Mouse (Mus musculus) frontal cortex, postnatal 10 days (tissue): Measurements from ENCODE around the gene Acsbg1.
A peak's percentile ranks its signal among the peaks of the same experiment; 100 is the strongest.
"Not testable (repeated sequence)": the region's sequence is repeated elsewhere in the genome, so short reads cannot be mapped to it uniquely, and the experiment has no call there.

Source experiments
- DNase-seq, 2 experiments: peaks; one replicate each; pipeline ENCODE4 v3.0.0; 2022; ENCODE audit warnings: low spot score in 2 of 2, mixed read lengths in 1 of 2

The Acsbg1 gene

GRCm38 (mm10) chr9:54661605-54662377 is at the start of gene Acsbg1:
Gene Acsbg1 (minus strand): TSS chr9:54661870.
- peak; percentile 15 to 20 for DNase-seq

DNA sequence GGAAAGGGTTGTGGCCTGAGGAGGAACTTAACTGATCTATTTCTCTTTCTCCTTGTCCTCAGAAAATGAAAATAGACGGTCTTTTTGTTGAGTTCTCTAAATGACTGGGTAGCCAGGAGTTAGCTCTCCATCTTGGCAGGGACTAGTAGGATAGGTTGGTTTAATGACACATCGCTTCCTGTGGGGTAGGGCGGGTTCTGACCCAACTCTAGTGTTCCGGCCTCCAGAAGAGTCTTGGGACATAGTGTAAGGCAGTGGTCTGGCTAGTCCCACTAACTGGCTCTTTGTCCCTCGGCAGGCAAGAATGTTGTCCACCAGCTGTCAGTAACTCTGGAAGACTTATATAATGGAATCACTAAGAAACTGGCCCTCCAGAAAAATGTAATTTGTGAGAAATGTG is 46.4 kb upstream of the Acsbg1 start:
- no peak for DNase-seq

GRCm38 (mm10) chr9:54707288-54707999 is 45.8 kb upstream of the Acsbg1 start:
- DNase-seq, result no peak

GRCm38 (mm10) chr9:54705561-54705960 is 43.9 kb upstream of the Acsbg1 start:
- no peak for DNase-seq

GRCm38 (mm10) chr9:54704361-54704760 is 42.7 kb upstream of the Acsbg1 start:
- DNase-seq, result no peak

GRCm38 (mm10) chr9:54702581-54702980 is 40.9 kb upstream of the Acsbg1 start:
- no peak for DNase-seq

DNA sequence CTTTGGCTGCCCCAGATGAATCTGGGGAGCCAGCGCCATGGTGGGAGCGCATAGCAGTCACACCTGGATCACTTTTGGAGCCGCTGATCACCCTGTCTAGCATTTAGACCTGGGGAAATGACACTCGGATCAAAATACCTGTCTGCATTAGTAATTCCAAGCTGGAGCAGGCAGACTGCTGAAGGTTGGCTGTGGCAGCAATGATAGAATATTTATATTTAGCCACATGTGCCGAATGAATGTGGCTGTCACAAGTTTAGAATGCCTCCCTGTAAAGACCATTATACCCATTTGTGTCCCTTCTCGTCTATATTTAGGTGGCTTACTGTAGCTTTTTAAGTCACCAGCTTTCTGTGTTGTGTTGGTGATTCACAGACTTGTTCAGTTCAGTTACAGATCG is 39.1 kb upstream of the Acsbg1 start:
- DNase-seq, result no peak

GRCm38 (mm10) chr9:54700174-54700475 is 38.5 kb upstream of the Acsbg1 start:
- no peak for DNase-seq

DNA sequence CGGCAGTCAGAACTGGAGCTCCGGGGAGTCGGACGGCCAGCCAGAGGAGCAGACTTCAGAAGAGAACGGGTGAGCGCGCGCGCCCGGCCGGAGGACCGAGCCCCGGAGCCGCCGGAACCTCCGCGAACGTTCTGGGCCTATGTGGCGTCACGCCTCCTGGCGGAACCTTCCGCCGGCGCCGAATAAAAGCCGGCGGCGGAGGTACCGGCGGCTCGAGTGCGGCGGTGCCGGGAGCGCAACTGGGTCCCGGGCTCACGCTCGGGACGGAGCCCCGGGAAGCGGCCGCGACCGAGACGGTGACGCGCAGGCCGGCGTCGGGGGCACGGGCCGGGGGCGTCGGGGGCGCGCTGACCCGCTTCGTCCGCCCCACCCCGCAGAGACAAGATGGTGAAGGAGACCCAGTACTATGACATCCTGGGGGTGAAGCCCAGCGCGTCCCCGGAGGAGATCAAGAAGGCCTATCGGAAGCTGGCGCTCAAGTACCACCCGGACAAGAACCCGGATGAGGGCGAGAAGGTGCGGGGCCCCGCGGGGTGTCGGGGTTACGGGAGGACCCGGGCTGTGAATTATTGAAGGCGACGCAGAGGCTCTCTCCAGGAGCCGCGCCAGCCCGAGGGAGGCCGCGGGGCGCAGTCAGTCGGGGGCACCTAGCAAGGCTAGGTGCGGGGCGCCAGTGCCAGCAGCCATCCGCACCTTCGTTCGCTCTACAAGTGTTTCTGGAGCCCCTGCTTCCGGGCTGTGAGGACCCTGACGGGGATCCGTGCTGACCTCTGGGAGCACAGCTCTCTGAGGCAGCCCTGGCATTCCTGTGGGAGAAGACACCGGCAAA is 37.9 kb upstream of the Acsbg1 start:
- DNase-seq, result peak; percentile 66 to 80

- DNase-seq, result no peak
These were observed 37.3 kb upstream of the Acsbg1 start for GRCm38 (mm10) chr9:54699087-54699344.

DNA sequence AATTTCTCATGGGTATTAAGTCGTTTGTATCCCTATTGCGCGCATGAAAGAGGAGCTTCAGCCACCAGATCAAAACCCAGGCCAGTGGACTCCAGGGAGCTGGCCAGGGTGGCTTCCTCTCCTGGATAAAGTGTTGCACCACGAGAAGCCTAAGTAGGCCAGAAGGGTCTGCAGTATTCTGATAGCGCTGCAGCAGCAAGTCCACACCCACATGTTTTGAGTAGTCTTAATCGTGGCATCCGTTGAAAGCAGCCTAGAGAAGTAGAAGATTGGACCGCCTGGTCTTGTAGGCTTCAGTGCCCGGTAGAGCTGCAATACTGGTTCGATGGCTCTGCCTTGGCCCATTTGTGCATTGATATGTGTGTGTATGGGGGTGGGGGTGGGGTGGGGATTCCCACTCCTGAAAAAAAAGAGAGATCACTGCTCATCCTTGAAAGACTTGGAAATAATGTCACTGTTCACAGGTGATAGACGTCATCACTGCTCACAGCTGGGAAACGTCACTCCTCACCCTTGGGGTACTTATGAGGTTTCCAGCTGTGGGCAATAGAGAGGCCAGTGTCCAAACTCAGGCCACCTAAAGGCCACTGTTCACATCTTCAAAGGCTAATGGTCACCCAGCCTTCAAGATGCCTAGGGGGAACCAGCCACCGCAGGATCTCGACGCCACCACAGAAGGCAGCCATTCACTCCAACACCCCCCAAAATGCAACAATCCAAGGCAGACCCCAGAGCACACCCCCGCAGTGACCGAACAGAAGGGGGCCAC is 36.8 kb upstream of the Acsbg1 start, which contains the start of gene Dnaja4:
Gene Dnaja4, plus strand, starts transcription at position 556 of the 769 bp plus-strand sequence.
- DNase-seq, result no peak

DNA sequence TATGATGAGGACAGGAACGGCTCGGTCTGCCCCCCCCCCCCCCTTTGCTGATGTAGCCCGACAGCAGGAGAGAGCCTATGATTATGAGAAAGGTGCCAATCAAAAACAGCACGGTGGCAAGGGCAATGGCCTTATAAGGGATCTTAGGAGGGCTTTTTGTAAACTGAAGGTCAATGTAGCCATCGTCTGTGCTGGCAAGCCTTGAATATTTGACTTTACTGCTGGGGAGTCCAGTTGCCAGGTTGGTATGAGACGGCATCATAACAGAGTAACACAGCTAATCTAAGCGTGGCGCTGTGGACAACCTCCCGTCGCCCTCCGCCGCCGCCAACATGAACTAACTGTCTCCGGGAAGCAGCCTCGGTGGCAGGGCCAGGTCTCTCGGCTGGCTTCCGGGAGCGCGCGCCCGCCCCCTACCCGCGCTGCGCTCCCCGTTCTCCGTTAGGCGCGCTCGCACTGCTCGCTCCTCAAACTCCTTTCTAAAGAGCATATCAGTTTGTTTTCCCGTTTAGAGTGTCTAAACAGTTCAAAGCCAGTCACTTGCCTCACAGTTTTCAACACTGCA is 29.7 kb upstream of the Acsbg1 start:
- DNase-seq, result not testable (repeated sequence)

DNA sequence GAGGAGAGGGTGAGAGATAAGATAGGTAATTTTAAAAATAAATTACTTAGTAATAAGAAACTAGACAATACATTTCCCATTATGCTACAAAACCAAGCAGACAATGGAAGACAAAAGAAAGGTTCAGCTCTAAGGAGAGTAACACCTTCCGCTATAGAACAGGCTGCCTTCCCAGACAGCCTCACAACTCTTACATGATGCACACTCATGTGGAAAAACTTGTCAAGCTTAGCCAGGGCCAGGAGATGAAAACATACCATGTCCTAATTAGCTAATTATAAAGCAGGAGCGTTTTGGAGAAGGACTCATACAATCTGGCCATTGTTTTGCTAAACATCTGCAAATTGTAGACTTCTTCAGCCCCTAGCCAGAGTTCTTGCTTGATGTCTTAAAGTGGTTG is 29.0 kb upstream of the Acsbg1 start:
- not testable (repeated sequence) for DNase-seq

DNA sequence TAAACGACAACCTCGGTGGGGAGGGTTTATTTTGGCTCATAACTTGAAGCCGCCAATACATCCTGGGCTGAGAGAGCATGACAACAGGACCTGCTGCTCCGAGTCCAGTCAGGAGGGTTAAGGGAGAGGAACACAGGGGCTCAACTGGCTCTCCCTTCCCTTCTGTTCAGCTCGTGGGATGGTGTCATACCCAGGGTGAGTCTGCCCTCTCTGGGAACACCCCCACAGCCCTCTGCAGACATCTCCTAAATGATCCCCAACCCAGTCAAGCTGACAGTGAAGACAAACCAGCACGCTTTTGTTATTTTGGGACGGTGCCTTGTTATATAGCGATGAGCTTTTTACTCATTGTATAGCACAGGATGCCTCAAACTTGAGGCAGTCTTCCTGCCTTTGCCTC is 27.8 kb upstream of the Acsbg1 start:
- no peak for DNase-seq

DNA sequence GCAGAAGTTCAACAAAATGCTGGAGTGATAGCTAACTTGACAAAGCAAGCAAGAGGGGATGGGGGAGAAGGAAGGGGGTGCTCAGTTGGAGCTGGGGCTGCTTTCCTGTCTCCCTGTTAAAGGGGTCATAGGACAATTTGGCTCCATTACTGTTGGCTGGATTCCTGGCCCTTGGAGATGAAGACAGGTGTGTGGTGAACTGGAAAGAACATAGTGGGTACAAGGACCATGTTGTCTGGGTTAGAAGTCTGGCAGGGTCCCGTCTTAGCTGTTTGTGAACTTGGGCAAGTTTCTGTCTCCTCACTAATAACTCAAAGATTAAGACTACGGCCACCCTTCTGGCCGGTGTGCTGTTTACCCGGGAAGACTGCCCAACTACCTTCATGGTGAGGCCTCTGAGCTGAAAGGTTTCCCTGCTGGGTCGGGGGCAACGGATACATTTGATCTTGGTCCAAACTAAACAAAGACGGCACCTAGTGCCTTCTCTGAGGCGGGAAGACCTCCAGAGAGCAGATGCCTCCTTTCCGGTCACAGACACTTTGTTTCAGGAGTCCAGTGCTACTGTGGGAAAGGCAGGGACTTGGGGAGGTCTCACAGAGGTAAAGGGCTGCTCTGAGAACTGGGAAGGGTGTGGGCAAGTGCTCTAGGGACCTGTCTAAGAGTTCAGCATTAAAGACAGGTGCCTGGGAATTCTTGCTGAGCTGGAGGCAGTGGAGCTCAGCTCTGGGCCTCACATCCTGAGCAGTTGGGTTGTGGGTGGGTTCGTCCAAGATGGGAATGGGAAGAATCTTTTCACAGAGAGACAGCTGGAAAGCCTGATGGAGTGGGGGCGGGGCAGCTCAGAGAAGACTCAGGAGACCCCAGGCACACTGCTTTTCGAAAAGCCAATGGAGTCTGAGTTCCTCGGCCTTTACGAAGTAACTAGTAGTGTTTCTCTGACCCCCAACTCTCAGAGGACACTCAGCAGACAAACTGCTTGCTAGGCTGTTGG is 25.9 kb upstream of the Acsbg1 start:
- no peak for DNase-seq

DNA sequence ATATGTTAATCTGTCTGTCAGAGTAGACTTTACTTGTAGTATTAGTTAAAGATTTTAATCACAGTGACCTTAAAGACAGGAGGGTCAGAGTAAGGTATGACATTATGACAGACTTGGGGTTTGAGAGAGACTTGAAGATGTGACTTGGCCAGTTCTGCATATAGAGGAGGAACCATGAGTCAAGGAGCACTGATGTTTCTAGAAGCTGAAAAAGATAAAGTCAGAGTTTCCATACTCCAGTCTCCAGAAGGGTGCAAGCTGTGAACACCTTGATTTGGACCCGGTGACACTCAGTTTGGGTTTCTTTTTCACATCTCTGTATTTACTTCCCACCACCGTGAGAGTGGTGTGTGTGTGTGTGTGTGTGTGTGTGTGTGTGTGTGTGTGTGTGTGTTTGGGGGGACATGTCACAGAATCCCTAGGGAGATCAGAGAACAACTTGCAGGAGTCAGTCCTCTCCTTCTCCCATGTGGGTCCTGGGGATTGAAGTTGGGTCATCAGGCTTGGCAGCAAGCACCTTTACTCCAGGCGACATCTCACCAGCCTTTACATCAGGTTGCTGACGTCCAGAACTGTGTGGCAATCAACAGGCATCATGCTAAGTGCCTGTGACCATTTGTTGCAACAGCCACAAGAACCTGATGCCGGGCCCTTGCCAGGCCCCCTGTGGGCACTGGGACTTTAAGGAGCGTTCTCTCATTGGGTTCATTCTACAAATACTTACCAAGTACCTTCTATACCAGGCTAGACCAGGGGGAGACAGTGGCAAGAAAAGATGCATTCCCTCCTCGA is 22.3 kb upstream of the Acsbg1 start:
- no peak for DNase-seq

GRCm38 (mm10) chr9:54682846-54683245 is 21.2 kb upstream of the Acsbg1 start:
- DNase-seq, result no peak

- peak in 1 of 2 experiments; percentile 74 for DNase-seq
These were observed 14.9 kb upstream of the Acsbg1 start for GRCm38 (mm10) chr9:54676531-54676986.

DNA sequence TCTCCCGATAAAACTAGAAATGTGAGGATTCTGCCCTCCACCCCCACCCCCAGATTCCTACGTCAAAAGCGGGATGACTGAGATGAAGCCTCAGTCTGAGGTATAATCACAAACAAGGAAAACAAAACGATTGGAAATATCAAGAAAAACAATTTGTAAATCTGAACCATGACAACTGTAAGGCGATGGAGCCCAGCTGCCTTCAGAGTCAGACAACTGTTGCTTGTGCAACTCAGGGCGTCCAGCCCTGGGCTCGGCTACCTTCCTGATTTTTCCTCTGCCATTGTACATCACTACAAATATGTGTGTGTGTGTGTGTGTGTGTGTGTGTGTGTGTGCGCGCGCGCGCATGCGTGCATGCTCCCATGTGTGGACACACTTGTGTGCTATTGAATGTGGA is 12.2 kb upstream of the Acsbg1 start:
- no peak for DNase-seq
